Mouse (Mus musculus) embryonic fibroblast, embryonic 13.5 days (primary cell): ENCODE results near the gene Gm20481.

Experiments used
- CTCF ChIP-seq: IDR thresholded peaks from 2 replicates; pipeline ENCODE4 v1.5.1; 2011; ENCODE audit warnings: mild to moderate bottlenecking, control low read depth, low read length, moderate library complexity, borderline replicate concordance; ENCODE audit not compliant: insufficient read depth
- POLR2A ChIP-seq: IDR thresholded peaks from 2 replicates; pipeline ENCODE4 v1.6.1; 2011; ENCODE audit warnings: low read depth, mild to moderate bottlenecking, control low read depth, low read length, moderate library complexity

DNA sequence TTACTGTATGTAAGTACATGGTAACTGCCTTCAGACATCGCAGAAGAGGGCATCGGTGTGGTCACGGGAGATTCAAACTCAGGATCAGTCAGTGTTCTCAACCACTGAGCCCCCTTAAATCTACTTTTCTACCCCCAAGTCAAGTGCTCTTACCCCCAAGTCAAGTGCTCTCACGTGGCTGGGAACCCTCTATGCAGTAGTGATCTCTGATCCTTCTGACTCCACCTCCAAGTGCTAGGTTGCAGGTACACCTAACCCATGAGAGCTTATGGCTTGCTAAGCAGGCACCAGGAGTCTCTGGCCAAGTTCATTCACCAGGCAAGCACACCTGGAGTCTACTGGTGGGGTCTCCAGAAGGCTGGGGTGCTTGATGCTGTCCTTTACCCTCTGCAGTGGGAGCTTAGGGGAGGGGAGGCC, 20.2 kb upstream of the Gm20481 start:
- TF ChIP-seq POLR2A: peak; percentile 64
- TF ChIP-seq CTCF: no peak
